Mouse (Mus musculus) B cell, adult 67 days (primary cell): Measurements from ENCODE around the gene Amd2. TPM values are rescaled to one million over a fixed set of nuclear protein-coding genes. Genes with fewer than 3 reads are reported as not detected.

Source experiments
- total RNA-seq, 2 experiments: library from RNA; stranded (reverse); gene quantifications; 4 replicates each; pipeline ENCODE4 v1.2.4; 2023

The Amd2 gene
- total RNA-seq = 10 to 100 TPM; 13.2 to 13.3 TPM

GRCm38 (mm10) chr10:35711792-35712191 is at the start of gene Amd2:
Amd2 (minus strand) TSS chr10:35711892.

